Mouse (Mus musculus): Measurements from ENCODE around the gene Gm11985.
"Not testable (repeated sequence)": the region's sequence is repeated elsewhere in the genome, so short reads cannot be mapped to it uniquely, and the experiment has no call there.

The Gm11985 gene

GRCm38 (mm10) chr11:7188469-7188868 is at the start of gene Gm11985:
Gene Gm11985, minus strand, starts transcription at chr11:7188569.
- no peak for DNase-seq (ENCODE audit: low spot score)

GRCm38 (mm10) chr11:7237712-7238111 is 49.3 kb upstream of the Gm11985 start:
- DNase-seq (ENCODE audit: low spot score): no peak

- DNase-seq (ENCODE audit: low spot score): no peak
These were observed 48.4 kb upstream of the Gm11985 start for GRCm38 (mm10) chr11:7236751-7237150.

GRCm38 (mm10) chr11:7234981-7235609 is 46.7 kb upstream of the Gm11985 start:
- no peak for DNase-seq (ENCODE audit: low spot score)

- no peak for DNase-seq (ENCODE audit: low spot score)
These were observed 46.1 kb upstream of the Gm11985 start for GRCm38 (mm10) chr11:7234436-7234835.

GRCm38 (mm10) chr11:7233333-7233732 is 45.0 kb upstream of the Gm11985 start:
- DNase-seq (ENCODE audit: low spot score): no peak

- DNase-seq (ENCODE audit: low spot score): no peak
These were observed 43.6 kb upstream of the Gm11985 start for GRCm38 (mm10) chr11:7231958-7232357.

GRCm38 (mm10) chr11:7230000-7230399 is 41.6 kb upstream of the Gm11985 start:
- DNase-seq (ENCODE audit: low spot score): peak; percentile 20

GRCm38 (mm10) chr11:7228107-7228506 is 39.7 kb upstream of the Gm11985 start:
- DNase-seq (ENCODE audit: low spot score): no peak

- no peak for DNase-seq (ENCODE audit: low spot score)
These were observed 38.6 kb upstream of the Gm11985 start for GRCm38 (mm10) chr11:7226810-7227550.

GRCm38 (mm10) chr11:7226200-7226599 is 37.8 kb upstream of the Gm11985 start:
- DNase-seq (ENCODE audit: low spot score): no peak

- not testable (repeated sequence) for DNase-seq (ENCODE audit: low spot score)
These were observed 33.5 kb upstream of the Gm11985 start for GRCm38 (mm10) chr11:7221826-7222225.

- DNase-seq (ENCODE audit: low spot score): peak; percentile 54
These were observed 27.3 kb upstream of the Gm11985 start for GRCm38 (mm10) chr11:7215703-7216102.

- no peak for DNase-seq (ENCODE audit: low spot score)
These were observed 26.4 kb upstream of the Gm11985 start for GRCm38 (mm10) chr11:7214761-7215160.

- no peak for DNase-seq (ENCODE audit: low spot score)
These were observed 25.9 kb upstream of the Gm11985 start for GRCm38 (mm10) chr11:7214342-7214660.

- DNase-seq (ENCODE audit: low spot score): peak; percentile 48
These were observed 25.4 kb upstream of the Gm11985 start, which contains the start of gene Igfbp3 for GRCm38 (mm10) chr11:7213501-7214341. Gene Igfbp3, minus strand, starts transcription at chr11:7213923.

- DNase-seq (ENCODE audit: low spot score): no peak
These were observed 24.8 kb upstream of the Gm11985 start for GRCm38 (mm10) chr11:7213161-7213500.

- DNase-seq (ENCODE audit: low spot score): no peak
These were observed 23.9 kb upstream of the Gm11985 start for GRCm38 (mm10) chr11:7212126-7212798.

GRCm38 (mm10) chr11:7211211-7211610 is 22.8 kb upstream of the Gm11985 start:
- DNase-seq (ENCODE audit: low spot score): no peak

- DNase-seq (ENCODE audit: low spot score): peak; percentile 73
These were observed 22.0 kb upstream of the Gm11985 start for GRCm38 (mm10) chr11:7210343-7210742.

- DNase-seq (ENCODE audit: low spot score): no peak
These were observed 15.5 kb upstream of the Gm11985 start for GRCm38 (mm10) chr11:7203846-7204245.

- DNase-seq (ENCODE audit: low spot score): no peak
These were observed 13.8 kb upstream of the Gm11985 start for GRCm38 (mm10) chr11:7202206-7202605.
